Mouse (Mus musculus): ENCODE measurements around the gene Lurap1.

- TF ChIP-seq POLR2A (IDR thresholded peaks at IDR 0.05; ENCODE audit: borderline replicate concordance, extremely low read depth, low read depth, low read length) (no peak), CTCF (IDR thresholded peaks at IDR 0.05; ENCODE audit: insufficient read depth, low read length) (no peak)
These were observed 8.9 kb downstream of the Lurap1 start for GRCm38 (mm10) chr4:116142269-116142668.
